Mouse (Mus musculus): ENCODE data around the gene Glis2.
A peak's percentile ranks its signal among the peaks of the same experiment; 100 is the strongest.

GRCm38 (mm10) chr16:4586531-4587123 is 7.9 kb upstream of the Glis2 start:
- TF ChIP-seq CTCF (IDR thresholded peaks at IDR 0.05; ENCODE audit: low read depth) (0 out of 2 replicates have a peak, but pooled peaks have one; percentile 27), EP300 (IDR thresholded peaks at IDR 0.05; ENCODE audit: low read depth) (peak; percentile 43; the same call in 1 of the 2 replicates)

Measured in heart, postnatal 0 days (tissue).